Mouse (Mus musculus) layer of hippocampus, adult 9-11 months (tissue): ENCODE data around the gene Egf.

Experiments
- DNase-seq: peaks from one replicate; pipeline ENCODE4 v3.0.0; 2022

The Egf gene

GRCm38 (mm10) chr3:129649586-129650292, 105.4 kb downstream of the Egf start:
- DNase-seq = peak; percentile 82

- DNase-seq = no peak
Observed at GRCm38 (mm10) chr3:129648598-129648997, 106.5 kb downstream of the Egf start.

GRCm38 (mm10) chr3:129647312-129647711, 107.8 kb downstream of the Egf start:
- no peak for DNase-seq

- DNase-seq = no peak
Observed at GRCm38 (mm10) chr3:129646781-129647180, 108.3 kb downstream of the Egf start.

GRCm38 (mm10) chr3:129645409-129645808, 109.7 kb downstream of the Egf start:
- DNase-seq = no peak

- no peak for DNase-seq
Observed at GRCm38 (mm10) chr3:129641621-129642020, 113.5 kb downstream of the Egf start.

GRCm38 (mm10) chr3:129640211-129641000, 114.7 kb downstream of the Egf start:
- DNase-seq = peak; percentile 79

GRCm38 (mm10) chr3:129639701-129640100, 115.4 kb downstream of the Egf start:
- no peak for DNase-seq

GRCm38 (mm10) chr3:129637446-129637845, 117.7 kb downstream of the Egf start:
- DNase-seq = no peak

GRCm38 (mm10) chr3:129634260-129634901, 120.7 kb downstream of the Egf start:
- peak; percentile 58 for DNase-seq

GRCm38 (mm10) chr3:129633518-129633917, 121.6 kb downstream of the Egf start:
- no peak for DNase-seq

- no peak for DNase-seq
Observed at GRCm38 (mm10) chr3:129631857-129632256, 123.3 kb downstream of the Egf start.

- DNase-seq = no peak
Observed at GRCm38 (mm10) chr3:129631018-129631417, 124.1 kb downstream of the Egf start.
